Mouse (Mus musculus) thymus, postnatal 25 days (tissue): ENCODE data around the gene Zfp808.
"Not testable (repeated sequence)": the region's sequence is repeated elsewhere in the genome, so short reads cannot be mapped to it uniquely, and the experiment has no call there.

Experiments
- DNase-seq: peaks from one replicate; pipeline ENCODE4 v3.0.0; 2022

Zfp808 gene

GRCm38 (mm10) chr13:62129432-62130171 is at the start of gene Zfp808:
Zfp808 (plus strand) TSS chr13:62129886.
- peak; percentile 55 for DNase-seq

DNA sequence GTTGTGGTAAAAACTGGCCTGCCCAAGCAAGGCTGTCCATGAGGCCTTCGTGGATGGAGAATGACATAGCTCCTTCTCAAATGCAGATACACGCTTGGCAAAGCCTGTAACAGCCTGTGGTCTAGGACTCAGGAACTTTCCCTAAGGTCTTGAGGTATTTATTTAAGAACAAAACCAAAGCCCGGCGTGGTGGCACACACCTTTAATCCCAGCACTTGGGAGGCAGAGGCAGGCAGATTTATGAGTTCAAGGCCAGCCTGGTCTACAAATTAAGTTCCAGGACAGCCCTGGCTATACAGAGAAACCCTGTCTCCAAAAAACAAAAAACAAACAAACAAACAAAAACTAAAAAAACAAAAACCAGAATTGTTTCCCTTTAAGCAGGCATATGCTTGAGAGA is 30.9 kb upstream of the Zfp808 start:
- not testable (repeated sequence) for DNase-seq

GRCm38 (mm10) chr13:62099454-62099853 is 30.2 kb upstream of the Zfp808 start:
- not testable (repeated sequence) for DNase-seq

- DNase-seq: not testable (repeated sequence)
Observed at GRCm38 (mm10) chr13:62102368-62102767, 27.3 kb upstream of the Zfp808 start.

- not testable (repeated sequence) for DNase-seq
Observed at GRCm38 (mm10) chr13:62115861-62116260, 13.8 kb upstream of the Zfp808 start.

DNA sequence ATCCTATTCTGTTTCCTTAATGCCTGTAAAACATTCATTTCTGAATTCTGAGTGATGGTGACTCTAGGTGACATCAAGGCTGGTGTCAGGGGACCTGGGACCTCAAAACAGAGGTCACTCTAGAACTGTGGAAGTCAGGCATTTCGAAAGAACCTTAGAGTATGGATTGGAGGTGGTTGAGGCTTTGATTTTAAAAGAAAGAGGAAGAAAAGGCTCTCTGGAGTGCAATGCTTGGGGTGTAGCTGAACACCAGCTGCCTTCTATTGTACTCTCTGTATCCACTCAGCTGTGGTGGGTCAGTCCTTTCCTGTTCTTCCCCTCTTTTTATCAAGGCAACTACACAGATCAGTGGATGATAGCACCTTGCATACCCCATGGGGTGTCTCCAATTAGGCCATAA is 8.1 kb upstream of the Zfp808 start:
- not testable (repeated sequence) for DNase-seq

- DNase-seq: not testable (repeated sequence)
Observed at GRCm38 (mm10) chr13:62181835-62182755, 52.4 kb downstream of the Zfp808 start.

- DNase-seq: no peak
Observed at GRCm38 (mm10) chr13:62245264-62245663, 115.6 kb downstream of the Zfp808 start.

- DNase-seq: not testable (repeated sequence)
Observed at GRCm38 (mm10) chr13:62255226-62255625, 125.5 kb downstream of the Zfp808 start.

DNA sequence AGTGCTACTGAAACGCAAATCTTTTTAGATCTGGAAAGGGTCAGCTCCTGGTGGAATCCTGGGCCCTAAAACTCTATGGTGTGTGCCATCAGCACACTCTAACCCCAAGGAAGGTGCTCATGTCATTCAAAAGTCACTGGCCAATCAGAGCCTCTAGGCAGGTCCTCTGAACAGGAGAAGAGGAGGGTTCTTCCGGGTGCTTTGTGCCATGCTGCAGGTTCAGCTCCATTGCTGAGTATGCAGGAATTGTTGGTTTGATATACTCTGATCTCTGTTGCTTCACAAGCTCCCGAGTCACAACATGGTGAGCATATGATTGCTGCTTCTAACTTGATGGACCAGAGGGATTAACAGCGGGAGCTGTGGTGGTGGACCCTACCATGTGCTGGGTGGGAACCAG is 133.7 kb downstream of the Zfp808 start:
- DNase-seq: no peak
